8 mouse cellular contexts compared by ENCODE assay signal in the genomic region with DNA sequence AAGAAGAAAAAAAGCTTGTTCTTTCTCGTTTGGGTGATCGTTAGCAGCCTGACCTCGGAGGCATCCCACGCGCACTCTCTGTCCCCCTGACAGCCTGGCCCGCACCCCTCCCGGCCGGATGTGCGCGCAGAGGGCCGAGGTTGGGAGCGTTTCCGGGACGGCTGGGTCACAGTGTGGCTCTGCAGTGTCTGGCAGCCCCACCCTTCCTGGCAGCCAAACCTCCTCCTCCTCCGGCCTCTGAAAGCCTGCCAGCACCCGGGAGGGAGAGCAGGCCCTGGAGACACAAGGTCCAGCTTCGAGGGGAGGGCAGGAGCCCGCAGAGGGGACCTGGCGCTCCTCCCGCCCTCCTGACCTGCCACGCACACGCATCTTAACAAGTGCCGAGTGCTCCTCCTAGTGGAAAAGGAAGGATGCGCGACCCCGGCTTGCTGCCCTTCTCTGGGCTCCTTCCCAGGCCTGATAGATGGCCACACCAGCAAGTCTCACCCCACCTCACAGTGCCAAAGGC.
DNase-seq lines count a peak whose midpoint lies in the region; ATAC-seq and TF ChIP-seq lines count a peak whose summit lies in the region.

No protein-coding gene starts in this region.

- no peak for TF ChIP-seq POLR2A in embryonic fibroblast, embryonic 13.5 days (IDR thresholded peaks at IDR 0.05; ENCODE audit: low read depth, low read length)

- under 1% methylated on average over 25 of the region's 26 CpGs for WGBS in heart, embryonic 11.5 days (ENCODE audit: insufficient replicate concordance)
- WGBS in kidney, embryonic 16.5 days, result under 1% methylated on average over 26 of the region's 26 CpGs

- H3K27ac ChIP-seq in embryonic fibroblast, embryonic 13.5 days (ENCODE audit: insufficient read depth, low read length), result peak overlapping the region; percentile 82
- H3K27ac ChIP-seq in heart, embryonic 11.5 days (ENCODE audit: low read depth, low read length), result peak overlapping the region; percentile 57
- peak overlapping the region; percentile 84 for H3K27ac ChIP-seq in kidney, embryonic 16.5 days (ENCODE audit: low read length)

- peak overlapping the region; percentile 15 for H3K4me3 ChIP-seq in embryonic fibroblast, embryonic 13.5 days (ENCODE audit: insufficient read depth, low read length)
- H3K4me3 ChIP-seq in heart, embryonic 11.5 days (ENCODE audit: low read depth, low read length), result peak overlapping the region; percentile 27
- peak overlapping the region; percentile 24 for H3K4me3 ChIP-seq in kidney, embryonic 16.5 days (ENCODE audit: low read length)

- peak; percentile 55 for ATAC-seq in heart, embryonic 11.5 days (replicated peaks; ENCODE audit: insufficient number of reproducible peaks, low FRiP score, low TSS enrichment)
- peak; percentile 78 for ATAC-seq in kidney, embryonic 16.5 days (ENCODE audit: low FRiP score, low TSS enrichment)

- H3K4me2 ChIP-seq in heart, embryonic 11.5 days, result peak overlapping the region; percentile 67
- peak overlapping the region; percentile 45 for H3K4me2 ChIP-seq in kidney, embryonic 16.5 days (replicated peaks; ENCODE audit: low read depth, low read length)

- peaks cover 20% of the 10 kb centered on the region for H3K4me1 ChIP-seq in embryonic fibroblast, embryonic 13.5 days (ENCODE audit: control insufficient read depth, insufficient read depth, low read length)
- peaks cover 36% of the 10 kb centered on the region for H3K4me1 ChIP-seq in heart, embryonic 11.5 days (ENCODE audit: control insufficient read depth, insufficient read depth, low read length)
- H3K4me1 ChIP-seq in kidney, embryonic 16.5 days (ENCODE audit: insufficient read depth, low read length), result peaks cover 61% of the 10 kb centered on the region

- H3K9ac ChIP-seq in heart, embryonic 11.5 days (ENCODE audit: low read depth, low read length), result peak overlapping the region; percentile 62
- peak overlapping the region; percentile 9 for H3K9ac ChIP-seq in kidney, embryonic 16.5 days (replicated peaks; ENCODE audit: low read length)

- H3K9me3 ChIP-seq in heart, embryonic 11.5 days (replicated peaks; ENCODE audit: control insufficient read depth, low read length), result no peaks in the 10 kb centered on the region
- no peaks in the 10 kb centered on the region for H3K9me3 ChIP-seq in kidney, embryonic 16.5 days (ENCODE audit: low read length)

- TF ChIP-seq CTCF in embryonic fibroblast, embryonic 13.5 days (IDR thresholded peaks at IDR 0.05; ENCODE audit: borderline replicate concordance, insufficient read depth, low read length), result peak; percentile 78; the same call in 1 of the 2 replicates

- H3K27me3 ChIP-seq in heart, embryonic 11.5 days (ENCODE audit: control insufficient read depth, insufficient read depth, low read length), result peaks cover 13% of the 10 kb centered on the region; the same call in 1 of the 2 replicates
- H3K27me3 ChIP-seq in kidney, embryonic 16.5 days (ENCODE audit: insufficient read depth, low read length), result no peaks in the 10 kb centered on the region

- no peaks in the 10 kb centered on the region for H3K36me3 ChIP-seq in heart, embryonic 11.5 days (ENCODE audit: control insufficient read depth, insufficient read depth, low read length)
- H3K36me3 ChIP-seq in kidney, embryonic 16.5 days (ENCODE audit: insufficient read depth, low read length), result no peaks in the 10 kb centered on the region

- DNase-seq in 3T3-L1 (ENCODE audit: low read depth, low spot score) (peak; percentile 99), liver (peak; percentile 80)
- peak; percentile 76 to 89 for DNase-seq in adrenal gland, postnatal 4 days (ENCODE audit: low spot score in 2 of 2)
- DNase-seq in monocyte, adult 2 months (ENCODE audit: low read depth in 1 of 2, low spot score in 2 of 2), result peak; percentile 55 to 58
- peak; percentile 59 to 73 for DNase-seq in spleen, postnatal 14 days (ENCODE audit: low spot score in 2 of 2)

Comparison
In these comparisons a context has a peak if more than half of its experiments do, and no peak if none do; other contexts are left out.
1. Peak in every context shown above with its lines: DNase-seq, ATAC-seq, H3K4me3 ChIP-seq and H3K27ac ChIP-seq.